Comparison of ENCODE assay signal across 8 mouse cellular contexts in the genomic region with DNA sequence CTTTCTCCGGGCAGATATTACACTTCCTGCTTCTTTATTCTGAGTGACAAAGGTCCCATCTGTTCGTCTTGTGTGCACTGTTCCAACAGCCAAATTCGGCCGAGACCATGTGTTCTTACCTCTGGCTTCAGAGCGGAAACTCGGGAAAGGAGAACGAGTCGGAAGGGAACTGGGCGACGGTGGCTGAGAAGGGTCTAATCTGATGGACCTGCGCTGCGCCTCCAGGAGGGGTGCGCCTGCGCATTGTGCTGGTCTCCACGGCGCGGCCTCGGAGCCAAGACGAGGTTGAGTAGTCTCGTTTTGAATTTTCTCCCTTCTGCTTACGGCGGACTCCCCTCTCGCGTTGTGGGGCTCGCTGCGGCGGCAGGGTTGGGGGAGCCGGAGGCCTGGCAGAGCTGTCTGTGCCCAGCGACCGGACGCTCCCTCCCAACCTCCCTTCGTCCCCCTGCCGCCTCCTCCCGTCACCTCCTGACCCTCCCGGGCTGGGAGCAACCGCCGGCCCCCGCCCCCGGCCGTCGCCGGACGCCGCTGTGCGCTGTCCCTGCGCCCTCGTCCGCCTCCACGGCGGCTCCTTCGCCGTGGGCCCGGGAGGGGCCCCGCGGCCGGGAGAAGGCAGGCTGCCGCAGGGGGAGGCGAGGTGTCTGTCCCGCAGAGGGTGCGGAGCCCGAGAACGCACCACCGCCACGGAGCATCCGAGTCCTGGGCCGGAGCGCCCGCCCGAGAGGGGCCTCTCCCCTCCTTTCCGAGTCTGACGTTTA. TPM values are rescaled to one million over a fixed set of nuclear protein-coding genes. Genes with fewer than 3 reads are reported as not detected.
A peak's percentile ranks its signal among the peaks of the same experiment; 100 is the strongest.
DNase-seq lines count a peak whose midpoint lies in the region; ATAC-seq lines count a peak whose summit lies in the region.

Gene Carf (plus strand): TSS at position 224 of the 758 bp plus-strand sequence.
Gene Wdr12 (minus strand): TSS at position 622 of the 758 bp plus-strand sequence.

- WGBS in heart, embryonic 13.5 days: under 1% methylated on average over 70 of the region's 71 CpGs
- under 1% methylated on average over 61 of the region's 71 CpGs for WGBS in liver, embryonic 12.5 days (ENCODE audit: insufficient replicate concordance)
- under 1% methylated on average over 70 of the region's 71 CpGs for WGBS in stomach, embryonic 15.5 days

- peak within 1 kb of the TSS; percentile 84 for H3K4me3 ChIP-seq in brown adipose tissue, adult 24 weeks (ENCODE audit: insufficient read depth, low read depth, low read length)
- H3K4me3 ChIP-seq in heart, embryonic 13.5 days: peak within 1 kb of the TSS; percentile 95
- peak within 1 kb of the TSS; percentile 94 for H3K4me3 ChIP-seq in liver, embryonic 12.5 days
- peak within 1 kb of the TSS; percentile 99 for H3K4me3 ChIP-seq in stomach, embryonic 15.5 days (replicated peaks)

- H3K27me3 ChIP-seq in heart, embryonic 13.5 days (replicated peaks): no peaks in the 10 kb centered on the region
- H3K27me3 ChIP-seq in liver, embryonic 12.5 days (replicated peaks): no peaks in the 10 kb centered on the region
- no peaks in the 10 kb centered on the region for H3K27me3 ChIP-seq in stomach, embryonic 15.5 days (replicated peaks)

- no peaks in the 10 kb centered on the region for H3K9me3 ChIP-seq in heart, embryonic 13.5 days
- H3K9me3 ChIP-seq in liver, embryonic 12.5 days (replicated peaks): no peaks in the 10 kb centered on the region
- no peaks in the 10 kb centered on the region for H3K9me3 ChIP-seq in stomach, embryonic 15.5 days

- H3K4me2 ChIP-seq in heart, embryonic 13.5 days: peak within 1 kb of the TSS; percentile 92
- H3K4me2 ChIP-seq in liver, embryonic 12.5 days: peak within 1 kb of the TSS; percentile 72
- peak within 1 kb of the TSS; percentile 63 for H3K4me2 ChIP-seq in stomach, embryonic 15.5 days

- peak; percentile 89 for ATAC-seq in heart, embryonic 13.5 days (ENCODE audit: extremely low read depth, insufficient number of reproducible peaks, low FRiP score, low TSS enrichment)
- ATAC-seq in liver, embryonic 12.5 days: peak; percentile 95
- ATAC-seq in stomach, embryonic 15.5 days (ENCODE audit: insufficient read depth, low FRiP score, low read depth): peak; percentile 97

- peak; percentile 98 for DNase-seq in CD4-positive, CD25-positive, alpha-beta regulatory T cell, adult 2 months (ENCODE audit: low read depth, low spot score)
- peak; percentile 54 for DNase-seq in fat pad, adult 2 months (ENCODE audit: extremely low read depth, low read depth, low spot score)
- peak; percentile 98 for DNase-seq in kidney, postnatal 10 days
- peak; percentile 92 to 95 for DNase-seq in natural killer cell, adult 2 months (ENCODE audit: low spot score in 2 of 2)

- H3K27ac ChIP-seq in brown adipose tissue, adult 24 weeks (replicated peaks; ENCODE audit: low read depth, low read length): peak within 1 kb of the TSS; percentile 93
- peak within 1 kb of the TSS; percentile 100 for H3K27ac ChIP-seq in heart, embryonic 13.5 days (replicated peaks)
- H3K27ac ChIP-seq in liver, embryonic 12.5 days: peak within 1 kb of the TSS; percentile 97
- H3K27ac ChIP-seq in stomach, embryonic 15.5 days: peak within 1 kb of the TSS; percentile 99

- no peaks in the 10 kb centered on the region for H3K4me1 ChIP-seq in brown adipose tissue, adult 24 weeks (ENCODE audit: control insufficient read depth, insufficient read depth, insufficient read length, low read length)
- H3K4me1 ChIP-seq in heart, embryonic 13.5 days: peaks cover 15% of the 10 kb centered on the region
- H3K4me1 ChIP-seq in liver, embryonic 12.5 days: peaks cover 20% of the 10 kb centered on the region
- no peaks in the 10 kb centered on the region; the same call in 1 of the 2 replicates for H3K4me1 ChIP-seq in stomach, embryonic 15.5 days

- H3K36me3 ChIP-seq in heart, embryonic 13.5 days: peaks cover 11% of the 10 kb centered on the region
- peaks cover 17% of the 10 kb centered on the region for H3K36me3 ChIP-seq in liver, embryonic 12.5 days
- no peaks in the 10 kb centered on the region for H3K36me3 ChIP-seq in stomach, embryonic 15.5 days

- H3K9ac ChIP-seq in heart, embryonic 13.5 days: peak within 1 kb of the TSS; percentile 97
- H3K9ac ChIP-seq in liver, embryonic 12.5 days: peak within 1 kb of the TSS; percentile 96
- peak within 1 kb of the TSS; percentile 97 for H3K9ac ChIP-seq in stomach, embryonic 15.5 days

RNA-seq across cellular contexts. Expression of gene Carf, which starts in this region (rescaled TPM):
- polyA plus RNA-seq in brown adipose tissue, adult 24 weeks (2012; ENCODE audit: insufficient read depth, insufficient read length, missing spikeins): 5.0 and 8.2 TPM in 2 replicates
- polyA plus RNA-seq in heart, embryonic 13.5 days (2015; fragmentation: Nextera tagmentation; extraction: Ambion mirVana): 4.6 and 5.1 TPM in 2 replicates
- polyA plus RNA-seq in liver, embryonic 12.5 days (2016; fragmentation: Nextera tagmentation; extraction: Ambion mirVana): 2.9 and 3.2 TPM in 2 replicates
- 5.1 and 6.0 TPM in 2 replicates for polyA plus RNA-seq in stomach, embryonic 15.5 days (2015; fragmentation: Nextera tagmentation; extraction: Ambion mirVana)

RNA-seq across cellular contexts. Expression of gene Wdr12, which starts in this region (rescaled TPM):
- polyA plus RNA-seq in brown adipose tissue, adult 24 weeks (2012; ENCODE audit: insufficient read depth, insufficient read length, missing spikeins): 11.2 and 11.6 TPM in 2 replicates
- 28.4 and 33.4 TPM in 2 replicates for polyA plus RNA-seq in heart, embryonic 13.5 days (2015; fragmentation: Nextera tagmentation; extraction: Ambion mirVana)
- polyA plus RNA-seq in liver, embryonic 12.5 days (2016; fragmentation: Nextera tagmentation; extraction: Ambion mirVana): 69.1 and 70.1 TPM in 2 replicates
- polyA plus RNA-seq in stomach, embryonic 15.5 days (2015; fragmentation: Nextera tagmentation; extraction: Ambion mirVana): 45.2 and 47.6 TPM in 2 replicates

Comparison
In these comparisons a context has a peak if more than half of its experiments do, and no peak if none do; other contexts are left out.
1. Peak in every context shown above with its lines: DNase-seq, ATAC-seq, H3K4me3 ChIP-seq and H3K27ac ChIP-seq.